Mouse (Mus musculus) lung, embryonic 16.5 days (tissue): ENCODE data around the gene Slc25a42. TPM values are rescaled to one million over a fixed set of nuclear protein-coding genes. Genes with fewer than 3 reads are reported as not detected.

Source experiments
- polyA plus RNA-seq: library from polyadenylated mRNA; unstranded; fragments of >200 nt; fragmentation: Nextera tagmentation; extraction: Ambion mirVana; gene quantifications from 2 replicates; pipeline ENCODE4 v1.2.1, GENCODE M21; 2015

Slc25a42 gene
- polyA plus RNA-seq, 1 experiment from 2014 or later, result 5.2 TPM

Other genes with a start within 250 kb of the Slc25a42 start
- 41.6 and 42.1 TPM in 2 replicates for gene Gatad2a, start 215.9 kb downstream of the Slc25a42 start, polyA plus RNA-seq
- 54.0 and 55.1 TPM in 2 replicates for gene Mau2, start 169.6 kb downstream of the Slc25a42 start, polyA plus RNA-seq
- 43.1 and 44.1 TPM in 2 replicates for gene Sugp1, start 169.5 kb downstream of the Slc25a42 start, polyA plus RNA-seq
- gene Tm6sf2, start 139.4 kb downstream of the Slc25a42 start, polyA plus RNA-seq, result 0.94 and 1.2 TPM in 2 replicates
- 0.06 TPM in 1 of 2 replicates, not detected in the other for gene Hapln4, start 128.8 kb downstream of the Slc25a42 start, polyA plus RNA-seq
- gene Ncan, start 91.4 kb downstream of the Slc25a42 start, polyA plus RNA-seq, result 0.21 and 0.59 TPM in 2 replicates
- 29.6 and 31.1 TPM in 2 replicates for gene Nr2c2ap, start 81.0 kb downstream of the Slc25a42 start, polyA plus RNA-seq
- gene Rfxank, start 73.2 kb downstream of the Slc25a42 start, polyA plus RNA-seq, result 21.1 and 21.2 TPM in 2 replicates
- gene Borcs8, start 72.8 kb downstream of the Slc25a42 start, polyA plus RNA-seq, result 53.0 and 56.6 TPM in 2 replicates
- gene Mef2b, start 72.6 kb downstream of the Slc25a42 start, polyA plus RNA-seq, result 0.29 and 0.38 TPM in 2 replicates
- 68.8 and 69.9 TPM in 2 replicates for gene Tmem161a, start 39.9 kb downstream of the Slc25a42 start, polyA plus RNA-seq
- 29.9 and 30.9 TPM in 2 replicates for gene Sugp2, start 21.9 kb upstream of the Slc25a42 start, polyA plus RNA-seq
- gene Armc6, start 22.2 kb upstream of the Slc25a42 start, polyA plus RNA-seq, result 22.4 and 24.5 TPM in 2 replicates
- gene Homer3, start 70.5 kb upstream of the Slc25a42 start, polyA plus RNA-seq, result 60.0 and 66.8 TPM in 2 replicates
- gene Ddx49, start 90.2 kb upstream of the Slc25a42 start, polyA plus RNA-seq, result 39.6 and 44.8 TPM in 2 replicates
- 325 and 349 TPM in 2 replicates for gene Cope, start 90.2 kb upstream of the Slc25a42 start, polyA plus RNA-seq
- 2.4 and 3.0 TPM in 2 replicates for gene Cers1, start 103.5 kb upstream of the Slc25a42 start, polyA plus RNA-seq
- 0.40 and 1.4 TPM in 2 replicates for gene Gdf1, start 117.5 kb upstream of the Slc25a42 start, polyA plus RNA-seq
- 8.7 and 10.5 TPM in 2 replicates for gene Upf1, start 141.0 kb upstream of the Slc25a42 start, polyA plus RNA-seq
- 0.68 and 0.75 TPM in 2 replicates for gene Comp, start 161.3 kb upstream of the Slc25a42 start, polyA plus RNA-seq
- 13.9 and 15.4 TPM in 2 replicates for gene Crtc1, start 227.3 kb upstream of the Slc25a42 start, polyA plus RNA-seq